Mouse (Mus musculus) cerebellum, adult 2 months (tissue): Measurements from ENCODE around the gene Gm29094. TPM values are rescaled to one million over a fixed set of nuclear protein-coding genes. Genes with fewer than 3 reads are reported as not detected.

Source experiments
- DNase-seq, 2 experiments: peaks; one replicate each; pipeline ENCODE4 v3.0.0; 2021
- H3K27ac ChIP-seq: fragments of 200-500 bp; 2 replicates; pipeline ENCODE4 v1.5.1; 2012; ENCODE audit warnings: low read length, control low read depth, inconsistent platforms; ENCODE audit not compliant: insufficient read depth
- H3K27me3 ChIP-seq: fragments of 200-500 bp; 2 replicates; pipeline ENCODE4 v1.6.1; 2012; ENCODE audit warnings: inconsistent platforms, mild to moderate bottlenecking, low read length, moderate library complexity; ENCODE audit not compliant: control insufficient read depth, insufficient read depth
- H3K4me1 ChIP-seq: fragments of 200-500 bp; 2 replicates; pipeline ENCODE4 v1.6.1; 2011; ENCODE audit warnings: low read length; ENCODE audit not compliant: control insufficient read depth, insufficient read depth
- H3K4me3 ChIP-seq: fragments of 200-500 bp; replicated peaks from 2 replicates; pipeline ENCODE3; 2011; ENCODE audit warnings: mild to moderate bottlenecking, low read depth, low read length, control low read depth; ENCODE audit not compliant: insufficient read depth
- CTCF ChIP-seq: fragments of 200-500 bp; IDR thresholded peaks from 2 replicates; pipeline ENCODE4 v1.5.1; 2011; ENCODE audit warnings: low read depth, mild to moderate bottlenecking, control low read depth, low read length, moderate library complexity, borderline replicate concordance; ENCODE audit not compliant: insufficient read depth
- POLR2A ChIP-seq: fragments of 200-500 bp; IDR thresholded peaks from 2 replicates; pipeline ENCODE4 v1.6.1; 2011; ENCODE audit warnings: low read length, control low read depth, borderline replicate concordance; ENCODE audit not compliant: insufficient read depth
- WGBS: fragments of 180-500 bp; shearing (Covaris S2); methylation state at CpG from one replicate; pipeline ENCODE4 v1.1.7; 2018; 5-methylcytosine and 5-hydroxymethylcytosine counted together
- polyA plus RNA-seq: library from polyadenylated mRNA; depleted of rRNA; stranded (reverse); fragments of >200 nt; gene quantifications from 2 replicates; pipeline ENCODE4 v1.2.3, GENCODE M21; 2012; rRNA removed

Gene Gm29094
- polyA plus RNA-seq, 1 experiment: not detected

GRCm38 (mm10) chr9:89253400-89253799, 54.2 kb downstream of the Gm29094 start:
- no peak overlapping the region for H3K27ac ChIP-seq
- no peak for DNase-seq
- no peak overlapping the region for H3K4me3 ChIP-seq
- H3K4me1 ChIP-seq: no peaks in the 10 kb centered on the region
- TF ChIP-seq POLR2A (no peak), CTCF (no peak)
- 90% methylated on average over 2 of the region's 2 CpGs for WGBS
- no peaks in the 10 kb centered on the region for H3K27me3 ChIP-seq

GRCm38 (mm10) chr9:89256556-89257335, 57.6 kb downstream of the Gm29094 start:
- WGBS: 88% methylated on average over 12 of the region's 12 CpGs
- no peak for DNase-seq
- Histone ChIP-seq H3K27me3 (no peaks in the 10 kb centered on the region), H3K27ac (no peak overlapping the region), H3K4me3 (no peak overlapping the region), H3K4me1 (no peaks in the 10 kb centered on the region)
- TF ChIP-seq POLR2A: no peak
- no peak for TF ChIP-seq CTCF

- Histone ChIP-seq H3K4me1 (no peaks in the 10 kb centered on the region), H3K27me3 (no peaks in the 10 kb centered on the region), H3K4me3 (no peak overlapping the region), H3K27ac (no peak overlapping the region)
- no peak for TF ChIP-seq POLR2A
- TF ChIP-seq CTCF: no peak
- no peak for DNase-seq
- WGBS: 91% methylated on average over 3 of the region's 3 CpGs
These were observed 64.8 kb downstream of the Gm29094 start for GRCm38 (mm10) chr9:89263968-89264367.

GRCm38 (mm10) chr9:89264571-89264970, 65.4 kb downstream of the Gm29094 start:
- WGBS: 97% methylated on average over 1 of the region's 1 CpGs
- DNase-seq: no peak
- no peak overlapping the region for H3K27ac ChIP-seq
- no peak overlapping the region for H3K4me3 ChIP-seq
- H3K27me3 ChIP-seq: no peaks in the 10 kb centered on the region
- no peak for TF ChIP-seq POLR2A
- no peak for TF ChIP-seq CTCF
- H3K4me1 ChIP-seq: no peaks in the 10 kb centered on the region

Other genes starting within 250 kb of the Gm29094 start
- 0.16 and 0.40 TPM in 2 replicates for gene Bcl2a1a, start 242.5 kb upstream of the Gm29094 start, polyA plus RNA-seq
- not detected in 2 replicates for gene Trim43b, start 106.5 kb upstream of the Gm29094 start, polyA plus RNA-seq
- 0.69 and 0.87 TPM in 2 replicates for gene Bcl2a1b, start 170 bp upstream of the Gm29094 start, polyA plus RNA-seq
- gene Mthfs, start 11.3 kb downstream of the Gm29094 start, polyA plus RNA-seq: 13.6 and 16.3 TPM in 2 replicates